Mouse (Mus musculus) E14TG2a.4 (cell line): ENCODE data around the gene Hspd1.

Source experiments
- CTCF ChIP-seq: conservative IDR thresholded peaks from 2 replicates; pipeline ENCODE4 v1.5.1; 2014; ENCODE audit warnings: low read length
- NANOG ChIP-seq: IDR thresholded peaks from 2 replicates; pipeline ENCODE4 v1.6.1; 2014; ENCODE audit warnings: borderline replicate concordance, low read length, mixed read lengths

DNA sequence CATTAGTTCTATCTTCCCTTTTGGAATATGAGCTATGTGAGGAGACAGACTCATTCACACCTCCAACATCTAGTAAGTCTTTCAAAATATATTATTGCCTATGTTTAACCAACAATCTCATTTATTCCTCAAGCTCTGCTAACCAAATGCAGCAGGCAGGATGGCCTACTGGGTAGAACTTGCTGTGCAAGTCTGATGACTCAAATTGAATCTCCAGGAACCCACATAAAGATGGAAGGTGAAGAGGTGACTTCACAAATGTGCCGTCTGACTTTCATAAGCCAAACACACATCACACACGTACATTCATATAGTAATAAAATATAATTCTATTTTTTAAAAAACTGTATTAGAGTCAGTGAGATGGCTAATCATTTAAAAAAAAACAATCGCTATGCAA lies 36.4 kb downstream of the Hspd1 start:
- no peak for TF ChIP-seq CTCF
- TF ChIP-seq NANOG: no peak
